Mouse (Mus musculus): ENCODE measurements at regions not wholly inside any gene's neighbourhood (a gene's known extent, or its start where the extent isn't known, plus 50 kb on each side); places are given as distances from the start of the nearest gene placed in this dataset.

- WGBS, result 67% methylated on average over 1 of the region's 1 CpGs
- intact Hi-C loops (cut with DNase I), result no loop called here
- DNase-seq, result no peak
Observed at GRCm38 (mm10) chr3:45198994-45199589, 179.1 kb upstream of the Pcdh10 start.

GRCm38 (mm10) chr3:45204392-45205043 lies 173.7 kb upstream of the Pcdh10 start:
- no peak for DNase-seq

More at GRCm38 (mm10) chr3:45198994-45199589, 179.1 kb upstream of the Pcdh10 start:
- Histone ChIP-seq H3K36me3 (ENCODE audit: control insufficient read depth, insufficient read depth, low read length) (no peaks in the 10 kb centered on the region), H3K27ac (no peak overlapping the region), H3K27me3 (ENCODE audit: control insufficient read depth, insufficient read depth, low read length) (no peaks in the 10 kb centered on the region), H3K9ac (ENCODE audit: low read depth, low read length) (no peak overlapping the region), H3K4me3 (no peak overlapping the region), H3K79me2 (replicated peaks; ENCODE audit: control insufficient read depth, insufficient read depth, low read length) (no peaks in the 10 kb centered on the region), H3K4me1 (ENCODE audit: control insufficient read depth, insufficient read depth, low read length) (no peaks in the 10 kb centered on the region)
- TF ChIP-seq CTCF (IDR thresholded peaks at IDR 0.05) (no peak), POLR2A (IDR thresholded peaks at IDR 0.05; ENCODE audit: insufficient read depth, low read depth, low read length) (no peak), EP300 (IDR thresholded peaks at IDR 0.05; ENCODE audit: insufficient read depth, low read depth, low read length) (no peak)

DNA sequence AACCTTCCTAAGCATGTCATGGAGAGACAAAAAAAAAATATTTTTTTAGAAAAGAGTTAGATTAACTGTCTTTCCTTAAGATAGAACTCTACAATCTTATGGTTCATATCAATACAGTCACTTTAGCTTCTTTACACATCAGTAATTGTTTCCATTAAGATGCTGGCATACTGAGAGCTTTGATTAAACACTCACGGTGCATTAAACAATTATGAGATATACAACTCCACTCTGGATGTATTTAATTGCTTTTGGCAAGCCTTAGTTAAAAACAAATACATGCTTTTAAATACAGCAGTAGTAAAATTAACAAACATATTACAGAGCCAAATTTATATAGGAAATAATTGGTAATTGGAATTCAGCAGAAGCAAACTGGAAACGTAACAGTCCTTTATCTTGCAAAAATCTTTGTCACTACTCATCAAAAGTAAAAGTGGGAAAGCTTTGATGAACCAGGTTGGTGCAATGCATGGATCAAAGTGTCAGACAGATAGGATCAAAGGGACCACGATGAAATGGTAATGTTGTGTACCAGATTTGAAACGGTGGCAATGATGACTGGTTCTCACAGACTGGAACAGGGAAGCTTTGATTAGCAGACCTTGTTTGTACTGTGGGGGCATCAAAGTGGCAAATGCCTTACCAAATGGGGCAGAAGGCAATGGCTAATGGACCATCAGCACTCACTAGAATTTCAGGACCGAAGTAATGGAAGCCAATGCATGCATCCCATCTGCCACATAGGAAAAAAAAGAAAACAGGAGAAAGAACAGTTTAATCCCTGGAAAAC lies 146.4 kb upstream of the Pcdh10 start:
- no peak overlapping the region for H3K9ac ChIP-seq (ENCODE audit: low read depth, low read length)
- no peaks in the 10 kb centered on the region for H3K36me3 ChIP-seq (ENCODE audit: control insufficient read depth, insufficient read depth, low read length)
- TF ChIP-seq POLR2A (IDR thresholded peaks at IDR 0.05; ENCODE audit: insufficient read depth, low read depth, low read length) (no peak), CTCF (IDR thresholded peaks at IDR 0.05) (no peak), EP300 (IDR thresholded peaks at IDR 0.05; ENCODE audit: insufficient read depth, low read depth, low read length) (no peak)
- no peaks in the 10 kb centered on the region for H3K27me3 ChIP-seq (ENCODE audit: control insufficient read depth, insufficient read depth, low read length)
- no peak overlapping the region for H3K4me3 ChIP-seq
- H3K4me1 ChIP-seq (ENCODE audit: control insufficient read depth, insufficient read depth, low read length), result no peaks in the 10 kb centered on the region
- H3K79me2 ChIP-seq (replicated peaks; ENCODE audit: control insufficient read depth, insufficient read depth, low read length), result no peaks in the 10 kb centered on the region
- intact Hi-C loops (cut with DNase I), result no loop called here
- no peak for DNase-seq
- no peak overlapping the region for H3K27ac ChIP-seq
- WGBS, result 67% methylated on average over 5 of the region's 5 CpGs

More at GRCm38 (mm10) chr3:45204392-45205043, 173.7 kb upstream of the Pcdh10 start:
- TF ChIP-seq POLR2A (IDR thresholded peaks at IDR 0.05; ENCODE audit: insufficient read depth, low read depth, low read length) (no peak), EP300 (IDR thresholded peaks at IDR 0.05; ENCODE audit: insufficient read depth, low read depth, low read length) (no peak), CTCF (IDR thresholded peaks at IDR 0.05) (no peak)
- Histone ChIP-seq H3K4me3 (no peak overlapping the region), H3K27me3 (ENCODE audit: control insufficient read depth, insufficient read depth, low read length) (no peaks in the 10 kb centered on the region), H3K4me1 (ENCODE audit: control insufficient read depth, insufficient read depth, low read length) (no peaks in the 10 kb centered on the region), H3K36me3 (ENCODE audit: control insufficient read depth, insufficient read depth, low read length) (no peaks in the 10 kb centered on the region), H3K79me2 (replicated peaks; ENCODE audit: control insufficient read depth, insufficient read depth, low read length) (no peaks in the 10 kb centered on the region), H3K27ac (no peak overlapping the region), H3K9ac (ENCODE audit: low read depth, low read length) (no peak overlapping the region)
- intact Hi-C loops (cut with DNase I), result no loop called here
- 48% methylated on average over 2 of the region's 2 CpGs for WGBS

DNA sequence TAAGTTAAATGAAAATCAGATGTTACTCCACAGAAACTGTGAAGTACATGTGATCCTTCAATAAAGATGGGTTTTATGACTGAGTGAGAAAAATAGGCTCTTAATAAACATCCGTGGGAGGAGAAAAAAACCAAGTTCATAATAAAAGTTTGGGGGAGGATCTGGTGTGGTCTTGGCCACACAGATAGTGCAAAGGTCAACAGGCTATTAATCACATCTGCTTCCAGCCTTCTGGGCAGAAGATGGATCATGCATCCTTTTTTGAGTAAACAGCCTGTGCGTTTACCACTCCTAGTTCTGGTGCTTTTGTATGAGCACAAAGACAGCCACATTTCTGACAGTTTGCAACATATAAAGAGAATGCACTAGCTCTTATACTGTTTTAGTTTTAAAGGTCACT lies 139.7 kb upstream of the Pcdh10 start:
- H3K36me3 ChIP-seq (ENCODE audit: control insufficient read depth, insufficient read depth, low read length), result no peaks in the 10 kb centered on the region
- no peak overlapping the region for H3K4me3 ChIP-seq
- H3K27me3 ChIP-seq (ENCODE audit: control insufficient read depth, insufficient read depth, low read length), result no peaks in the 10 kb centered on the region
- 75% methylated on average over 2 of the region's 2 CpGs for WGBS
- no peak overlapping the region for H3K9ac ChIP-seq (ENCODE audit: low read depth, low read length)
- H3K4me1 ChIP-seq (ENCODE audit: control insufficient read depth, insufficient read depth, low read length), result no peaks in the 10 kb centered on the region
- intact Hi-C loops (cut with DNase I), result no loop called here
- no peak for DNase-seq
- H3K27ac ChIP-seq, result no peak overlapping the region
- no peaks in the 10 kb centered on the region for H3K79me2 ChIP-seq (replicated peaks; ENCODE audit: control insufficient read depth, insufficient read depth, low read length)
- TF ChIP-seq POLR2A (IDR thresholded peaks at IDR 0.05; ENCODE audit: insufficient read depth, low read depth, low read length) (no peak), CTCF (IDR thresholded peaks at IDR 0.05) (no peak), EP300 (IDR thresholded peaks at IDR 0.05; ENCODE audit: insufficient read depth, low read depth, low read length) (no peak)

GRCm38 (mm10) chr3:45245456-45245855 lies 132.7 kb upstream of the Pcdh10 start:
- DNase-seq, result no peak
- Histone ChIP-seq H3K36me3 (ENCODE audit: control insufficient read depth, insufficient read depth, low read length) (no peaks in the 10 kb centered on the region), H3K27ac (no peak overlapping the region), H3K27me3 (ENCODE audit: control insufficient read depth, insufficient read depth, low read length) (no peaks in the 10 kb centered on the region), H3K4me3 (no peak overlapping the region), H3K4me1 (ENCODE audit: control insufficient read depth, insufficient read depth, low read length) (no peaks in the 10 kb centered on the region), H3K79me2 (replicated peaks; ENCODE audit: control insufficient read depth, insufficient read depth, low read length) (no peaks in the 10 kb centered on the region), H3K9ac (ENCODE audit: low read depth, low read length) (no peak overlapping the region)
- intact Hi-C loops (cut with DNase I), result no loop called here
- 70% methylated on average over 1 of the region's 1 CpGs for WGBS
- TF ChIP-seq CTCF (IDR thresholded peaks at IDR 0.05), result no peak
- no peak for TF ChIP-seq EP300 (IDR thresholded peaks at IDR 0.05; ENCODE audit: insufficient read depth, low read depth, low read length)
- no peak for TF ChIP-seq POLR2A (IDR thresholded peaks at IDR 0.05; ENCODE audit: insufficient read depth, low read depth, low read length)

- no peak overlapping the region for H3K27ac ChIP-seq
- 43% methylated on average over 1 of the region's 1 CpGs for WGBS
Observed at GRCm38 (mm10) chr3:45246601-45247000, 131.6 kb upstream of the Pcdh10 start.

More at GRCm38 (mm10) chr3:45246601-45247000, 131.6 kb upstream of the Pcdh10 start:
- H3K9ac ChIP-seq (ENCODE audit: low read depth, low read length), result no peak overlapping the region
- intact Hi-C loops (cut with DNase I), result no loop called here
- no peak for TF ChIP-seq POLR2A (IDR thresholded peaks at IDR 0.05; ENCODE audit: insufficient read depth, low read depth, low read length)
- TF ChIP-seq EP300 (IDR thresholded peaks at IDR 0.05; ENCODE audit: insufficient read depth, low read depth, low read length), result no peak
- no peak for TF ChIP-seq CTCF (IDR thresholded peaks at IDR 0.05)
- no peak overlapping the region for H3K4me3 ChIP-seq
- DNase-seq, result no peak
- no peaks in the 10 kb centered on the region for H3K36me3 ChIP-seq (ENCODE audit: control insufficient read depth, insufficient read depth, low read length)
- no peaks in the 10 kb centered on the region for H3K27me3 ChIP-seq (ENCODE audit: control insufficient read depth, insufficient read depth, low read length)
- H3K4me1 ChIP-seq (ENCODE audit: control insufficient read depth, insufficient read depth, low read length), result no peaks in the 10 kb centered on the region
- H3K79me2 ChIP-seq (replicated peaks; ENCODE audit: control insufficient read depth, insufficient read depth, low read length), result no peaks in the 10 kb centered on the region

Data from heart, adult 2 months (tissue).